Mouse (Mus musculus): ENCODE measurements around the gene Shcbp1l. TPM values are rescaled to one million over a fixed set of nuclear protein-coding genes. Genes with fewer than 3 reads are reported as not detected.
"Not testable (repeated sequence)": the region's sequence is repeated elsewhere in the genome, so short reads cannot be mapped to it uniquely, and the experiment has no call there.

Shcbp1l gene
- total RNA-seq, 2 experiments from 2014 or later = not detected

GRCm38 (mm10) chr1:153485201-153485796 is 60.3 kb downstream of the Shcbp1l start:
- intact Hi-C loops (cut with DNase I) = loop anchor here (5.0 kb wide), 1 partner anchor 262 kb away; the partner anchor contains the start of gene Rnasel
- DNase-seq = no peak

DNA sequence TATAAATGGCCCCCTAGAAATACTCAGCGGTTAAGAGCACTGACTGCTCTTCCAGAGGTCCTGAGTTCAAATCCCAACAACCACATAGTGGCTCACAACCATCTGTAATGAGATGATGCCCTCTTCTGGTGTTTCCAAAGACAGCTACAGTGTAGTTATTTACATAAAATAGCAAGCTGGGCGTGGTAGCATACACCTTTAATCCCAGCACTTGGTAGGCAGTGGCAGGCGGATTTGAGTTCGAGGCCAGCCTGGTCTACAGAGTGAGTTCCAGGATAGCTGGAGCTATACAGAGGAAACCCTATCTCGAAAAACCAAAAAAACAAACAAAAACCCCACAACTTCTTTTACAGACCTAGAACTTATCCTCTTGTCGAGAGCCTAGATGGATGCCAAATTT is 61.2 kb downstream of the Shcbp1l start:
- intact Hi-C loops (cut with DNase I) = loop anchor here (5.0 kb wide), 1 partner anchor 261 kb away; the partner anchor contains the start of gene Rnasel
- not testable (repeated sequence) for DNase-seq

- DNase-seq = peak; percentile 53 to 65
- intact Hi-C loops (cut with DNase I) = loop anchor here (5.0 kb wide), 1 partner anchor 260 kb away; the partner anchor contains the start of gene Rnasel
Measured at GRCm38 (mm10) chr1:153486767-153487499, 62.0 kb downstream of the Shcbp1l start.

GRCm38 (mm10) chr1:153487500-153487879 is 62.5 kb downstream of the Shcbp1l start, which contains the start of gene Dhx9:
Gene Dhx9 (minus strand): TSS chr1:153487660.
- intact Hi-C loops (cut with DNase I) = loop anchor here (5.0 kb wide), 1 partner anchor 260 kb away; the partner anchor contains the start of gene Rnasel
- peak; percentile 99 to 100 for DNase-seq

- DNase-seq = peak in 1 of 2 experiments; percentile 34
- intact Hi-C loops (cut with DNase I) = loop anchor here (5.0 kb wide), 1 partner anchor 258 kb away; the partner anchor contains the start of gene Rnasel
Measured at GRCm38 (mm10) chr1:153489132-153489531, 64.2 kb downstream of the Shcbp1l start.

DNA sequence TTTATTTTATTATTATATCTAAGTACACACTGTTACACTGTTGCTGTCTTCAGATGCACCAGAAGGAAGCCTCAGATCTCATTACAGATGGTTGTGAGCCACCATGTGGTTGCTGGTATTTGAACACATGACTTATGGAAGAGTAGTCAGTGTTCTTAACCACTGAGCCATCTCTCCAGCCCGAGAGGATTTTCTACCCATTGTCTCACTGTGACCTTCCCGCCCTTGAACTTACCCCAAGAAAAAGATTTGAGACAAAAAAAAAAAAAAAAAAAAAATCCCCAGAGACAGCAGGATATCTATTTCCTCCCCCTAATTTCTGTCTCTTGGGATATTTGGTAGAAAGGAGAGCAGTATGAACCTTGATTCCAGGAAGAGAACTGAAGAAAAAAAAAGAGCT is 64.6 kb downstream of the Shcbp1l start:
- DNase-seq = no peak
- intact Hi-C loops (cut with DNase I) = loop anchor here (5.0 kb wide), 1 partner anchor 258 kb away; the partner anchor contains the start of gene Rnasel

GRCm38 (mm10) chr1:153489963-153490362 is 65.0 kb downstream of the Shcbp1l start:
- no peak for DNase-seq
- intact Hi-C loops (cut with DNase I) = loop anchor here (5.0 kb wide), 1 partner anchor 257 kb away; the partner anchor contains the start of gene Rnasel

DNA sequence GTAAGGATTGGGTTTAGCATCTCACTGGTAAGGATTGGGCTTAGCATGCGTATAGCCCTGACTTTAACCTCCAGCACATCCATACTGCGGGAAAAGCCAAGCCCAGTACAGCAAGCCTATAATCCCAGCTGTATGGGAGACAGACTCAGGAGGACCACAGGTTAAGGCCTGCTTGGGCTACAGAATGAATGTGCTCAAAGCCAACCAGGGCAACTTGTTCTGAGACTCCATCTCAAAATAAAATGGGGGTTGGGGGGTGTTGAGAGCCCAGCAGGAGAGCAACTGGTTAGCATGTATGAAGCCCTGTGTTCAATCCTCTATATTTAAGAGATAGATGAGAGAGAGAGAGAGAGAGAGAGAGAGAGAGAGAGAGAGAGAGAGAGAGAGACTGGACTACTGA is 66.4 kb downstream of the Shcbp1l start:
- DNase-seq = no peak
- intact Hi-C loops (cut with DNase I) = no loop called here

DNA sequence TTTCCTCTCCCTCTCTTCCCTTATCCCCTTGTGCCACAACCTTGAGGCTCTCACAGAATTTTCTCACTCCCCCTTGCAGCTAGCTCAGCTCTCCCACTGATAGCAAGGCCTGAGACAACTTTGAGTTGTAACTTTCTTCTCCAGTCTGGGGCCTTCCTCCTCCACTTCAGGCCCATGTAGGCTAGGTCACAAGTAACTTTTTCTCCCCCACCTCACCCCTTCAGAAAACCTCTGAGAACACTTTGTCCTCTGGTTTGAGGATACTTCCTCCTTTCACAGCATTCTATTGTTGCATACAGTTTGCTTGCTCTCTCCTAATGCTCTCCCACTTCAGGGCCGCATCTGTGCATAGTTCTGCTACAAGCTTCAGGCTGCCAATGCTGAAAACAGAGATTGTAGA is 66.9 kb downstream of the Shcbp1l start:
- intact Hi-C loops (cut with DNase I) = no loop called here
- no peak for DNase-seq

- intact Hi-C loops (cut with DNase I) = no loop called here
- DNase-seq = no peak
Measured at GRCm38 (mm10) chr1:153493338-153493737, 68.4 kb downstream of the Shcbp1l start.

DNA sequence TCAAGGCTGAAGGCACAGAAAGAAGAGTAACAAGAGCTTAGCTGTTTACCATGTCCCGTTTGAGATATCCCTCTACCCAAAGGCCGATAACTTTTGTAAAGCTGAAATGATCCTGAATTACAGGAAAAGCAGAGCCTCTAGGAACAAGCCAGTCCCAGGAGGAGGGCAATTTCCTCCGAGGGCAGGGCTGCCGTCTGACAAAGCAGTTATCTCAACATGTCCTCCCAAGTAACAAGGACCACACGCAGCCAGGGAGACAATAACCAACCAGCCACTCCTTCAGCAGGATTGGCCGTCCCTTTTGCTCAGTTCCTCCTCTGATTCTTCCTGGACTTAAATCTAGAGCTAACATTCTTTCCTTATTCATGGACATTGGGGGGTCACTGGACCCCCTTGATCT is 69.0 kb downstream of the Shcbp1l start:
- intact Hi-C loops (cut with DNase I) = no loop called here
- no peak for DNase-seq

- intact Hi-C loops (cut with DNase I) = no loop called here
- no peak for DNase-seq
Measured at GRCm38 (mm10) chr1:153496030-153496429, 71.1 kb downstream of the Shcbp1l start.

- no peak for DNase-seq
- intact Hi-C loops (cut with DNase I) = no loop called here
Measured at GRCm38 (mm10) chr1:153500030-153500429, 75.1 kb downstream of the Shcbp1l start.

GRCm38 (mm10) chr1:153501644-153502321 is 76.8 kb downstream of the Shcbp1l start:
- intact Hi-C loops (cut with DNase I) = no loop called here
- DNase-seq = peak; percentile 35 to 46

Other genes with a start within 250 kb of the Shcbp1l start
- 10 to 100 TPM in 1 of 2 experiments, 1 to 10 TPM in 1; 9.2 to 13.4 TPM for gene Lamc2, start 238.7 kb upstream of the Shcbp1l start, total RNA-seq (2021)
- 100 to 1,000 TPM; 415 to 420 TPM for gene Lamc1, start 92.4 kb upstream of the Shcbp1l start, total RNA-seq (2021)
- gene Dhx9, start 62.5 kb downstream of the Shcbp1l start, total RNA-seq (2021) = 10 to 100 TPM; 79.7 to 88.1 TPM
- gene Npl, start 124.9 kb downstream of the Shcbp1l start, total RNA-seq (2021) = 1 to 10 TPM; 2.4 to 2.6 TPM
- not detected for gene Rgs8, start 227.9 kb downstream of the Shcbp1l start, total RNA-seq (2021)

Data from heart, postnatal 10 days (tissue).